Mouse (Mus musculus): ENCODE data around the gene Msh6. TPM values are rescaled to one million over a fixed set of nuclear protein-coding genes. Genes with fewer than 3 reads are reported as not detected.
"Not testable (repeated sequence)": the region's sequence is repeated elsewhere in the genome, so short reads cannot be mapped to it uniquely, and the experiment has no call there.

Gene Msh6
- polyA plus RNA-seq, 1 experiment from 2014 or later = 31.9 TPM

DNA sequence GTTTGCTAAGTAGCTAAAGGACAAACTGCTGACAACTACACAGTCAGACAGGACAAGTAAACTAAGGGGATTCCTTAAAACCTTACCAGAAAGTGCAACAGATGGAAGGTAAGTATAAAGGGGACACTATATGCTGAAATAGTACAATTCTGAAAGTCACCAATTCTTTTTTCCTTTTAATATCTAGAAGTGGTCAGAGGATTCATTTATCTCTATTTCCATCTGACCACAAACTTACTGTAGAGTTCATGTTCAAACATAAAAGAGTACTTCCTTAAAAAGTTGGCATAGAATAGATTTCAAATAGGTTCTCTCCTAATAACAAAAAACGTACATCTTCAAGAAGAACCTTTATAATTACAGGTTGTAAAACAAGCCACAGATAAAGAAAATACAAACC is 18.5 kb downstream of the Msh6 start:
- H3K36me3 ChIP-seq (ENCODE audit: control insufficient read depth, insufficient read depth, low read length) = peaks cover 89% of the 10 kb centered on the region
- ATAC-seq = no peak
- WGBS = 79% methylated on average over 1 of the region's 1 CpGs

DNA sequence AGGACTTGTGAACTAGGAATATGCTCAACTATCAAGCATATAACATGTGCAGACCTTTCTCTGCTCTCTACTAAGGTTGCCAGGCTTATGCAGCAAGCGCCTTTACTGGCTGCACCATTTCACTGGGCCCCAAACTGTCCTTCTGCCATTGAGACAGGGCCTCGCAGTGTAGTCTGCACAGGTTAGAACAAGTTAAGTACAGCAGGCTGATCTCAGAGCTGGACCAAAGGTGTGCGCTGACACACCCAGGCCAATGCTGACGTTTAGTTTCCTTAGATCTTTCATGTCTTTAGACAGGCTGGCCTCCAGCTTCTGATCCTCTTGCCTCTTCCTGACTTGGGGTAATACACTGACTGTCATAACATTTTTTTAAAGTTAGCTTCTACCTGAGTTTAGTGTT is 22.9 kb downstream of the Msh6 start:
- no peak for DNase-seq (ENCODE audit: low spot score)
- no peak overlapping the region for H3K27ac ChIP-seq (ENCODE audit: low read depth, low read length)
- WGBS = 88% methylated on average over 4 of the region's 4 CpGs
- ATAC-seq = no peak
- no peak overlapping the region for H3K9ac ChIP-seq (ENCODE audit: low read length)
- no peaks in the 10 kb centered on the region for H3K9me3 ChIP-seq (replicated peaks; ENCODE audit: control insufficient read depth, low read length)
- no peak overlapping the region for H3K4me3 ChIP-seq (ENCODE audit: low read depth, low read length)
- no peaks in the 10 kb centered on the region for H3K27me3 ChIP-seq (replicated peaks; ENCODE audit: control insufficient read depth, insufficient read depth, low read length)
- peaks cover 86% of the 10 kb centered on the region for H3K36me3 ChIP-seq (ENCODE audit: control insufficient read depth, insufficient read depth, low read length)
- no peaks in the 10 kb centered on the region for H3K4me1 ChIP-seq (ENCODE audit: control insufficient read depth, insufficient read depth, low read length)
- H3K4me2 ChIP-seq (ENCODE audit: low read length) = no peak overlapping the region

More for the DNA sequence above, 18.5 kb downstream of the Msh6 start:
- Histone ChIP-seq H3K9ac (ENCODE audit: low read length) (no peak overlapping the region), H3K9me3 (replicated peaks; ENCODE audit: control insufficient read depth, low read length) (no peaks in the 10 kb centered on the region), H3K4me2 (ENCODE audit: low read length) (no peak overlapping the region), H3K4me1 (ENCODE audit: control insufficient read depth, insufficient read depth, low read length) (no peaks in the 10 kb centered on the region), H3K27ac (ENCODE audit: low read depth, low read length) (no peak overlapping the region), H3K27me3 (replicated peaks; ENCODE audit: control insufficient read depth, insufficient read depth, low read length) (no peaks in the 10 kb centered on the region), H3K4me3 (ENCODE audit: low read depth, low read length) (no peak overlapping the region)
- no peak for DNase-seq (ENCODE audit: low spot score)

DNA sequence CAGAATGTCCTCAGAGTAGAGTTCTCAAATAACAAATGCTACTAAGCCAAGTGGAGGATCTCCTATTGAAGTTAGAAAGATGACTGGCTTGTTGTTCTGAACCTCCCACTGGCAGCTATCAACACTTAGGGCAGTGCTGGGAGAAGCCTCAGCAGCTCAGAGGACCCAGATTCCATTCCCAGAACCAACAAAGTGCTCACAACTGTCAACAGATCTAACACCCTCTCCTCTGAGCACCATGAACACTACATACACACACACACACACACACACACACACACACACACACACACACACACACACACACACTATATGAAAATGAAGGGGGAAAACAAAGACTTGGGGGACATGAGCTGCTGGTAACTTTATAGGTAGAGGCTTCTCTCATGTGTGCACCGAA is 30.0 kb downstream of the Msh6 start:
- no peak overlapping the region for H3K27ac ChIP-seq (ENCODE audit: low read depth, low read length)
- no peak overlapping the region for H3K4me3 ChIP-seq (ENCODE audit: low read depth, low read length)
- DNase-seq (ENCODE audit: low spot score) (no peak), ATAC-seq (no peak)
- WGBS = 91% methylated on average over 1 of the region's 1 CpGs
- no peaks in the 10 kb centered on the region for H3K9me3 ChIP-seq (replicated peaks; ENCODE audit: control insufficient read depth, low read length)
- no peak overlapping the region for H3K4me2 ChIP-seq (ENCODE audit: low read length)
- no peak overlapping the region for H3K9ac ChIP-seq (ENCODE audit: low read length)
- H3K27me3 ChIP-seq (replicated peaks; ENCODE audit: control insufficient read depth, insufficient read depth, low read length) = no peaks in the 10 kb centered on the region
- H3K4me1 ChIP-seq (ENCODE audit: control insufficient read depth, insufficient read depth, low read length) = no peaks in the 10 kb centered on the region
- H3K36me3 ChIP-seq (ENCODE audit: control insufficient read depth, insufficient read depth, low read length) = peaks cover 80% of the 10 kb centered on the region

DNA sequence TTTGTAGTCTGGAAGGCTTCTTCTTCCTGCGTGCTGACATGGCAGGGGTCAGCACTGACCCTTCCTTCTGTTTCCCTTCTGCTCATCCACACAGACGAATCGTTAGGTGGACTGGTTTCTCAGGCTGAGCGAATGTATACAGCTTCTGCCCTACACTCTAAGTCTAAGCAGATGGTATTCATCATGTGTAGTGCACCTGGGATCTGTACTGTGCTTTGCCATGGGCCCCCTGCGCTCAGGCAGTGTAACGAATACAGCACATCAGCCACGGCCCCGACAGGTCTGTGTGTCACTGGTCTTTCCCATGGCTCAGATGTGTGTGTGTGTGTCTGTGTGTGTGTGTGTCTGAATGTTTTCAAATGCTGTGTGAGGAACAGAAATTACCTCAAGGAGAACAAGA is 32.1 kb downstream of the Msh6 start:
- WGBS = 92% methylated on average over 8 of the region's 8 CpGs
- H3K4me2 ChIP-seq (ENCODE audit: low read length) = no peak overlapping the region
- DNase-seq (ENCODE audit: low spot score) (no peak), ATAC-seq (no peak)
- H3K4me1 ChIP-seq (ENCODE audit: control insufficient read depth, insufficient read depth, low read length) = no peaks in the 10 kb centered on the region
- no peak overlapping the region for H3K4me3 ChIP-seq (ENCODE audit: low read depth, low read length)
- no peaks in the 10 kb centered on the region for H3K27me3 ChIP-seq (replicated peaks; ENCODE audit: control insufficient read depth, insufficient read depth, low read length)
- H3K36me3 ChIP-seq (ENCODE audit: control insufficient read depth, insufficient read depth, low read length) = peaks cover 83% of the 10 kb centered on the region
- no peaks in the 10 kb centered on the region for H3K9me3 ChIP-seq (replicated peaks; ENCODE audit: control insufficient read depth, low read length)
- no peak overlapping the region for H3K9ac ChIP-seq (ENCODE audit: low read length)
- H3K27ac ChIP-seq (ENCODE audit: low read depth, low read length) = no peak overlapping the region

DNA sequence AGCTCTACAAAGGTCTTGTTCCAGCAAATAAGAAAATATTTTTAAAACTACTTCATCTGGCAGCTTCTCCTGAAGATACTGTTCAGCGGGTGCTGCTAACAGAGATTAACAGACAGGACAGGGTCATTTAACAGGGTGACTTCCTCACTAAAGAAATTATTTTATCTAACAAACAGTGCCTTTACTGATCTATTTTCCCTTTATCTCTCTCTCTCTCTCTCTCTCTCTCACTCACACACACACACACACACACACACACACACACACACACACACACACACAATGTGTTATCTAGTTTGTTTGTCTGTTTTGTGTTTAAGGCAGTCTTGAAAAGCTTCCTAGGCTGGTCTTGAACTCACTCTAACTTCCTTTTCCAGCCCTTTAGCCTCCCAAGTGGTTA is 39.6 kb downstream of the Msh6 start:
- WGBS = 76% methylated on average over 1 of the region's 1 CpGs
- no peak for ATAC-seq
- Histone ChIP-seq H3K27ac (ENCODE audit: low read depth, low read length) (no peak overlapping the region), H3K27me3 (replicated peaks; ENCODE audit: control insufficient read depth, insufficient read depth, low read length) (no peaks in the 10 kb centered on the region), H3K4me3 (ENCODE audit: low read depth, low read length) (no peak overlapping the region), H3K36me3 (ENCODE audit: control insufficient read depth, insufficient read depth, low read length) (peaks cover 55% of the 10 kb centered on the region), H3K9me3 (replicated peaks; ENCODE audit: control insufficient read depth, low read length) (no peaks in the 10 kb centered on the region), H3K4me2 (ENCODE audit: low read length) (no peak overlapping the region), H3K4me1 (ENCODE audit: control insufficient read depth, insufficient read depth, low read length) (no peaks in the 10 kb centered on the region), H3K9ac (ENCODE audit: low read length) (no peak overlapping the region)
- DNase-seq (ENCODE audit: low spot score) = no peak

DNA sequence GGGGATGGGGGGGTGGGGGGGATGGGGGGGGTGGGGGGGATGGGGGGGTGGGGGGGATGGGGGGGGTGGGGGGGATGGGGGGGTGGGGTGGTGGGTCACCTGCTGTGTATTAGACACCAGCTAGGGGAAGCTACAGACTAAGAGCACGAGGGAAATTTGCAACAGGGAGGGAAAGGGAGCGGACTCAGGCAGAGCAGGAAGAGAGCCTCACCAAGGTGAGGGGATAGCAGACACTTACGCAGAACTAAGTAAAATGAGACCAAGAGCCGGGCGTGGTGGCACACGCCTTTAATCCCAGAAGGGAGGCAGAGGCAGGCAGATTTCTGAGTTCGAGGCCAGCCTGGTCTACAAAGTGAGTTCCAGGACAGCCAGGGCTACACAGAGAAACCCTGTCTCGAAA is 41.2 kb downstream of the Msh6 start:
- H3K9me3 ChIP-seq (replicated peaks; ENCODE audit: control insufficient read depth, low read length) = not testable (repeated sequence)
- peak; percentile 33; the same call in 1 of the 2 replicates for ATAC-seq

DNA sequence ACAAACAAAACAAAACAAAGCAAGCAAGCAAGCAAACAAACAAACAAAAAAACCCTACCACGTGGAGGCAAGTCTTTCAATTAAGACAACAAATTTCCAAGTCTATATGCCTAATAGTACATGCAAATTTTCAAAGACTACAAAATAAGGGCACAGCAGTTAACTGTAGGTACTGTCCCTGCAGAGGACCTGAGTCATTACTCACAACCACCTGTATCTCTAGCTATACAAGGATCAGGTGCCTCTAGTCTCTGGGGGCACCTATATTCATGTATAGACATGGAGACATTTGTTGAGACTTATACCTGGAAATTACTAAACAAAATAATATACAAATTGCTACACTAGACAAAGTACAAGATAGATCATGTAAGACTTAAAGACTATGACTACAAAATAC is 49.1 kb downstream of the Msh6 start:
- Histone ChIP-seq H3K9ac (ENCODE audit: low read length) (no peak overlapping the region), H3K4me2 (ENCODE audit: low read length) (no peak overlapping the region), H3K4me3 (ENCODE audit: low read depth, low read length) (no peak overlapping the region), H3K36me3 (ENCODE audit: control insufficient read depth, insufficient read depth, low read length) (no peaks in the 10 kb centered on the region), H3K27me3 (replicated peaks; ENCODE audit: control insufficient read depth, insufficient read depth, low read length) (no peaks in the 10 kb centered on the region), H3K27ac (ENCODE audit: low read depth, low read length) (no peak overlapping the region), H3K4me1 (ENCODE audit: control insufficient read depth, insufficient read depth, low read length) (no peaks in the 10 kb centered on the region), H3K9me3 (replicated peaks; ENCODE audit: control insufficient read depth, low read length) (no peaks in the 10 kb centered on the region)
- DNase-seq (ENCODE audit: low spot score) (no peak), ATAC-seq (no peak)
- WGBS = 87% methylated on average over 1 of the region's 1 CpGs

More for the DNA sequence above, 41.2 kb downstream of the Msh6 start:
- H3K4me1 ChIP-seq (ENCODE audit: control insufficient read depth, insufficient read depth, low read length); H3K27ac ChIP-seq (ENCODE audit: low read depth, low read length); H3K4me2 ChIP-seq (ENCODE audit: low read length); H3K4me3 ChIP-seq (ENCODE audit: low read depth, low read length); H3K27me3 ChIP-seq (replicated peaks; ENCODE audit: control insufficient read depth, insufficient read depth, low read length); DNase-seq (ENCODE audit: low spot score); H3K9ac ChIP-seq (ENCODE audit: low read length): not testable (repeated sequence)
- peaks cover 40% of the 10 kb centered on the region for H3K36me3 ChIP-seq (ENCODE audit: control insufficient read depth, insufficient read depth, low read length)
- WGBS = 91% methylated on average over 8 of the region's 8 CpGs

DNA sequence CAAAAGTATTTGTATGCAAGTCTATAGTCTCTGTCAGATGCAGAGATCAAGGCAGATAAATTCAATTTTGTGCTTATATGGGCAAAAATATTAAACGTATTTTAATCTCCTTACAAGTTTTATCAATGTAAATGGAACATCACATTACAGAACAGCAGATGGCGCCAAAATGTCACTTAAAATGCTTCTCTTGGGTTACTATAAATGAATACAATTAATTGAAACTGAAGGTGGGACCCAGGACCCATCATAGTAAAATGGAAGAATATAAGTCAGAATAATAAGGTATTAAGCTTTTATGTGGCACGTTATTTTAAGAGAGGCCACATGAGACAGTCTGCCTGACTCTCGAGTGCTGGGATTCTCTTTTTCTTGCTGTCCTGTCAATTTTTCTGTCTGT is 50.4 kb downstream of the Msh6 start:
- 43% methylated on average over 4 of the region's 4 CpGs for WGBS
- DNase-seq (ENCODE audit: low spot score) (peak; percentile 85), ATAC-seq (peak; percentile 47; the same call in 1 of the 2 replicates)
- no peak overlapping the region for H3K4me2 ChIP-seq (ENCODE audit: low read length)
- no peak overlapping the region for H3K27ac ChIP-seq (ENCODE audit: low read depth, low read length)
- H3K9me3 ChIP-seq (replicated peaks; ENCODE audit: control insufficient read depth, low read length) = no peaks in the 10 kb centered on the region
- H3K4me3 ChIP-seq (ENCODE audit: low read depth, low read length) = no peak overlapping the region
- no peaks in the 10 kb centered on the region for H3K27me3 ChIP-seq (replicated peaks; ENCODE audit: control insufficient read depth, insufficient read depth, low read length)
- H3K36me3 ChIP-seq (ENCODE audit: control insufficient read depth, insufficient read depth, low read length) = no peaks in the 10 kb centered on the region
- no peak overlapping the region for H3K9ac ChIP-seq (ENCODE audit: low read length)
- H3K4me1 ChIP-seq (ENCODE audit: control insufficient read depth, insufficient read depth, low read length) = no peaks in the 10 kb centered on the region

DNA sequence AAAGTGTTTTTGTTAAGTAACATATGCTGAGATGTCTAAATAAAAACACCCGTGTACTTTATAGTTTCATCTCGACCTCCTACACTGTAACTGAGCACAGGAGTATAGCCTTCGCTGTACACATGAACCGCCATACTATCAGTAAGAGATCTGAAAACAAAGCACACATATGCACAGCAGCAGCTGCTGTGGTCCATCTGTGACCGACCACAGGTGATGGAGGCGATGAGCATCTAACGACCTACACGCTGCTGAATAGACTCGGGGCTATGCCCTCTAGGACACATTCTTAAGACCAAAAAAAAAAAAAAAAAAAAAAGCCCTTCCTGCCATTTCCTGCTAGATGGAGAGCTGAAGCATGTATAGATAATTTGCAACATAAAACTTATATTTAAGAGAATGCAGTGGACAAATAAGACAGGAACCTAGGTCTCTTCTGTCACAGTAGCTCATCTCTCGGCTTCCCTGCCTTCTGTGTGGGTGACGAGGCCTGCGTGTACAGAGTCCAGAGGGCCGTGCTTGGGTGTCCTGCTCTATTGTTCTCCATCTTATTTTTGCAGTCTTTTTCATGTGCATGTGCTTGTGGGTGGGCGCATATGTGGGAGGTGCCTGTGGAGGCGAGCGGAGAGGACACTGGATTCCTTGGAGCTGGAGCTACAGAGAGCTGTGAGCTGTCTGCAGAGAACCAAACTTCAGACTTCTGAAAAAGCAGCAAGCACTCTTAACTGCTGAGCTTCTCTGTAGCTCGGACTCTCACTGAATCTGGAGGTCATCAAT is 54.5 kb downstream of the Msh6 start:
- WGBS = 81% methylated on average over 17 of the region's 17 CpGs
- no peaks in the 10 kb centered on the region for H3K36me3 ChIP-seq (ENCODE audit: control insufficient read depth, insufficient read depth, low read length)
- ATAC-seq = no peak

More for the DNA sequence above, 54.5 kb downstream of the Msh6 start:
- no peaks in the 10 kb centered on the region for H3K4me1 ChIP-seq (ENCODE audit: control insufficient read depth, insufficient read depth, low read length)
- no peak overlapping the region for H3K27ac ChIP-seq (ENCODE audit: low read depth, low read length)
- no peaks in the 10 kb centered on the region for H3K27me3 ChIP-seq (replicated peaks; ENCODE audit: control insufficient read depth, insufficient read depth, low read length)
- DNase-seq (ENCODE audit: low spot score) = no peak
- H3K9me3 ChIP-seq (replicated peaks; ENCODE audit: control insufficient read depth, low read length) = no peaks in the 10 kb centered on the region
- no peak overlapping the region for H3K9ac ChIP-seq (ENCODE audit: low read length)
- no peak overlapping the region for H3K4me2 ChIP-seq (ENCODE audit: low read length)
- H3K4me3 ChIP-seq (ENCODE audit: low read depth, low read length) = no peak overlapping the region

All from forebrain, embryonic 14.5 days (tissue).